Mouse (Mus musculus): ENCODE data around the gene Dnaic2. TPM values are rescaled to one million over a fixed set of nuclear protein-coding genes. Genes with fewer than 3 reads are reported as not detected.
A peak's percentile ranks its signal among the peaks of the same experiment; 100 is the strongest.

The Dnaic2 gene
- polyA plus RNA-seq, 1 experiment from 2014 or later = 0.62 TPM

DNA sequence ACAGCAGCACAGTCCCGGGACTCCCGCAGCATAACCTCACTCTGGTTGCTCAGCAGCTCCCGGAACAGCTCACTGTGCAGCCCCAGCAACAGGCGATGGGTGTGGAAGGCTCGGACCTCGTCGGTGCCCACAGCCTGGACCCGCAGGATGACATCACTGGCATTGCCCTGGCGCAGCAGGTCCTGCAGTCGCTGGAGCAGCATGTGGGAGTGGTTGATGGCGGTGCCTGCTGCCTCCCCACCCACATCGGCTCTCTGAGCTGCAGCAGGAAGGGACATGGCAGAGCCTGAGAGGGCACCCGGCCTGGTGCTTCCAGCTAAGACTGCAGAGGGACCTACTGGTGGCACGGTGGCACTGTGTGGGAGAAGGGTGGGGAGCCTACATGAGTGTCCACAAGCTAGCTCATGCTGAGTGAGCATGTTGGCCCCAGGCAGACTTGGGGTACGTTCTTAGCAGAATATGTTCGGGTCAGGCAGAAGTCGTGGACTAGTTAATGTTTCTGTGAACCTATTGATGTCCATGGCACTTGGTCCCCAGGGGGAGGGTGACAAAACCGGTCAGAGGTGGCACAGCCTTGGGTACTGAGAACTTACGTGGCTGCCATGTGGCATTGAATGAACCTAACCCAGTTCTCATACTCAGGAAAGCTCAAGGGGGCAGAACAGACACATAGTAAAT is 66.8 kb downstream of the Dnaic2 start:
- 65% methylated on average over 19 of the region's 19 CpGs for WGBS
- H3K9ac ChIP-seq = no peak overlapping the region
- no peak overlapping the region for H3K4me2 ChIP-seq
- no peak overlapping the region for H3K4me3 ChIP-seq (replicated peaks)
- H3K27ac ChIP-seq = no peak overlapping the region
- H3K36me3 ChIP-seq = no peaks in the 10 kb centered on the region
- H3K9me3 ChIP-seq = no peaks in the 10 kb centered on the region
- peaks cover 51% of the 10 kb centered on the region for H3K27me3 ChIP-seq (replicated peaks)
- ATAC-seq (ENCODE audit: insufficient read depth, low FRiP score, low read depth) = no peak
- peaks cover 27% of the 10 kb centered on the region for H3K4me1 ChIP-seq

DNA sequence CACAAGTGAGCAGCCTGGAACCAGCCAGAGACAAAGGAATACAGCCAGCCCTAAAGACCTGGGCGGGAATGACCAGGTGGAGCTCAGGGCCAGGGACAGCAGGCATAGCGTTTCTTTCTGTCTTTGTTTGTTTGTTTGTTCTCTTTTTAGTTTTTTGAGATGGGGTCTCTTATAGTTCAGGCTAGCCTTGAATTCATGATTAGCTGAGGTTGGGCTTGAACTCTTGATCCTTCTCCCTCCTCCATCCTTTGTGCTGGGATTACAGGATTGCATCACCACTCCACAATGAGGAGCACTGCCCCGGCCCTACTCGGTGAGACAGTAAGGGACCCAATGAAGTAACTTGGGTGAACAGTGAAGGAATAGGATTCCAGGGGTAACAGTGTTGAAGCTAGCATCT is 67.5 kb downstream of the Dnaic2 start:
- Histone ChIP-seq H3K36me3 (no peaks in the 10 kb centered on the region), H3K4me2 (no peak overlapping the region), H3K27ac (no peak overlapping the region), H3K4me3 (replicated peaks) (no peak overlapping the region), H3K9ac (no peak overlapping the region), H3K9me3 (no peaks in the 10 kb centered on the region), H3K4me1 (peaks cover 21% of the 10 kb centered on the region), H3K27me3 (replicated peaks) (peaks cover 44% of the 10 kb centered on the region)
- WGBS = 59% methylated on average over 4 of the region's 4 CpGs
- ATAC-seq (ENCODE audit: insufficient read depth, low FRiP score, low read depth) = no peak

- ATAC-seq (ENCODE audit: insufficient read depth, low FRiP score, low read depth) = peak; percentile 75
- H3K27ac ChIP-seq = 0 out of 2 replicates have a peak overlapping the region, but pooled peaks have one; percentile 2
Observed at GRCm38 (mm10) chr11:114795231-114795746, 68.1 kb downstream of the Dnaic2 start.

GRCm38 (mm10) chr11:114795848-114796322 is 68.7 kb downstream of the Dnaic2 start, which contains the start of gene Btbd17:
Btbd17 (minus strand) TSS chr11:114795945.
- WGBS = 14% methylated on average over 4 of the region's 4 CpGs
- peaks cover 32% of the 10 kb centered on the region for H3K27me3 ChIP-seq (replicated peaks)
- H3K9ac ChIP-seq = no peak within 1 kb of the TSS
- H3K4me3 ChIP-seq (replicated peaks) = peak within 1 kb of the TSS; percentile 32
- no peak for ATAC-seq (ENCODE audit: insufficient read depth, low FRiP score, low read depth)
- no peaks in the 10 kb centered on the region for H3K36me3 ChIP-seq
- peak within 1 kb of the TSS; percentile 51 for H3K4me2 ChIP-seq
- 0 out of 2 replicates have a peak within 1 kb of the TSS, but pooled peaks have one; percentile 2 for H3K27ac ChIP-seq
- no peaks in the 10 kb centered on the region for H3K9me3 ChIP-seq
- H3K4me1 ChIP-seq = peaks cover 21% of the 10 kb centered on the region

More at GRCm38 (mm10) chr11:114795231-114795746, 68.1 kb downstream of the Dnaic2 start:
- Histone ChIP-seq H3K4me3 (replicated peaks) (peak overlapping the region; percentile 32), H3K4me1 (peaks cover 21% of the 10 kb centered on the region), H3K9me3 (no peaks in the 10 kb centered on the region), H3K27me3 (replicated peaks) (peaks cover 38% of the 10 kb centered on the region), H3K36me3 (no peaks in the 10 kb centered on the region), H3K9ac (no peak overlapping the region), H3K4me2 (peak overlapping the region; percentile 51)
- WGBS = 2% methylated on average over 7 of the region's 7 CpGs

GRCm38 (mm10) chr11:114797176-114797575 is 70.0 kb downstream of the Dnaic2 start:
- H3K4me1 ChIP-seq = peaks cover 12% of the 10 kb centered on the region
- no peak overlapping the region for H3K4me3 ChIP-seq (replicated peaks)
- H3K36me3 ChIP-seq = no peaks in the 10 kb centered on the region
- no peak for ATAC-seq (ENCODE audit: insufficient read depth, low FRiP score, low read depth)
- H3K9ac ChIP-seq = no peak overlapping the region
- WGBS = 90% methylated on average over 7 of the region's 7 CpGs
- no peak overlapping the region for H3K27ac ChIP-seq
- H3K4me2 ChIP-seq = no peak overlapping the region
- H3K27me3 ChIP-seq (replicated peaks) = peaks cover 19% of the 10 kb centered on the region
- H3K9me3 ChIP-seq = no peaks in the 10 kb centered on the region

- WGBS = 79% methylated on average over 3 of the region's 3 CpGs
- Histone ChIP-seq H3K27me3 (replicated peaks) (peaks cover 11% of the 10 kb centered on the region), H3K4me3 (replicated peaks) (no peak overlapping the region), H3K4me1 (peaks cover 9% of the 10 kb centered on the region; the same call in 1 of the 2 replicates), H3K9me3 (no peaks in the 10 kb centered on the region), H3K9ac (no peak overlapping the region), H3K4me2 (no peak overlapping the region), H3K36me3 (no peaks in the 10 kb centered on the region), H3K27ac (no peak overlapping the region)
- no peak for ATAC-seq (ENCODE audit: insufficient read depth, low FRiP score, low read depth)
Observed at GRCm38 (mm10) chr11:114797981-114798380, 70.8 kb downstream of the Dnaic2 start.

- 89% methylated on average over 3 of the region's 3 CpGs for WGBS
Observed at GRCm38 (mm10) chr11:114798624-114799023, 71.4 kb downstream of the Dnaic2 start, which contains the start of gene Gpr142. Gpr142 (plus strand) TSS chr11:114798924.

DNA sequence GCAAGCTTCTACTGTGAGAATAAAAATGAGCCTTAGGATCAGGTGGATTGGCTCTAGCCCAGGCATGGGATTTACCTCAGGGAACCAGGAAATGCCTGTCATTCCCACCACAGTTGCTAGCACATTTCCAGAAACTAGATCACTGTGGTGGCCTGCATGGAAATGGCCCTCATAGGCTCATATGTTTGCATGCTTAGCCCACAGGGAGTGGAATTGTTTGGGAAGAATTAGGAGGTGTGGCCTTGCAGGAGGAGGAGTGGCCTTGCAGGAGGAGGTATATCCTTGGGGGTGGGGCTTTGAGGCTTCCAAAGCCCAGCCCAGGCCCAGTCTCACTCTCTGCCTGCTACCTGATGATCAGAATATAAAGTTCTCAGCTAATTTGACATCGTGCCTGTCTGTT is 74.7 kb downstream of the Dnaic2 start:
- no peak overlapping the region for H3K4me3 ChIP-seq (replicated peaks)
- no peak for ATAC-seq (ENCODE audit: insufficient read depth, low FRiP score, low read depth)
- H3K9me3 ChIP-seq = no peaks in the 10 kb centered on the region
- H3K27ac ChIP-seq = no peak overlapping the region
- no peaks in the 10 kb centered on the region for H3K27me3 ChIP-seq (replicated peaks)
- H3K4me2 ChIP-seq = no peak overlapping the region
- no peaks in the 10 kb centered on the region for H3K4me1 ChIP-seq
- H3K9ac ChIP-seq = no peak overlapping the region
- WGBS = 82% methylated on average over 1 of the region's 1 CpGs
- no peaks in the 10 kb centered on the region for H3K36me3 ChIP-seq

More at GRCm38 (mm10) chr11:114798624-114799023, 71.4 kb downstream of the Dnaic2 start, which contains the start of gene Gpr142:
- H3K9me3 ChIP-seq = no peaks in the 10 kb centered on the region
- no peak within 1 kb of the TSS for H3K4me3 ChIP-seq (replicated peaks)
- H3K36me3 ChIP-seq = no peaks in the 10 kb centered on the region
- peaks cover 9% of the 10 kb centered on the region; the same call in 1 of the 2 replicates for H3K4me1 ChIP-seq
- no peak for ATAC-seq (ENCODE audit: insufficient read depth, low FRiP score, low read depth)
- H3K9ac ChIP-seq = no peak within 1 kb of the TSS
- no peak within 1 kb of the TSS for H3K4me2 ChIP-seq
- H3K27ac ChIP-seq = no peak within 1 kb of the TSS
- peaks cover 6% of the 10 kb centered on the region for H3K27me3 ChIP-seq (replicated peaks)

DNA sequence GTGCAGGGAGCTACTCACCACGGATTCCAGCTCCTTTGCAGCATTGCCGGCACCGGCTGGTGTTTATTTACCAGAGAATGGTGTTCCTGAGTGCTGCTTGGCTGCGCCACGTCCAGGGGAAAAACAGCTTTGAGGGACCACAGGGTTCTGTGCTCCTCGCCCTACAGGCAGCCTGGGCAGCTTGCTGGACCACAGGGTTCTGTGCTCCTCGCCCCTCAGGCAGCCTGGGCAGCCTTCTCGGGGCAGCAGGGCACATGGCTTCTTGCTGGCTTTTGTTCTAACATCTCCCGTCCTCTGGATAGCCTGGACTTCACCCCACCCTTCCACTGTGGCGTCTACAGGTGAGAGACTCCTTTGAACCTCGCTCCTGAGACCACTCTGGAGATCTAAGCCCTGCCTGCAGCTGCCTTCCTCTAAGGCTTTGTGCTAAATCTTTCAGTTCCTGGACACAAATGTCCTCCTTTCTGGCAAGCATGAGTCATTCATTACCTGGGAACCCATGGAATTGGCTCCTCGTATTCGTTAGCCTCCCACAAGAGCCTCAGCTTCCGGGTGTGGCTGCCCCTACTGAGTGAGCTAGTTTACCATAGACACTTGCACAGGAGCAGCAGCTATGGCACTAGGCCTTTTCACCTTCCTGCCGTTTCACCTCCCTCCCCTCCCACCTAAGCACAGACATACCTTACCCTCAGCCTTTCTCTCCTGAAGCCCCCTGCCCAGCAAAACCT is 75.5 kb downstream of the Dnaic2 start:
- Histone ChIP-seq H3K27me3 (replicated peaks) (no peaks in the 10 kb centered on the region), H3K4me2 (no peak overlapping the region), H3K36me3 (no peaks in the 10 kb centered on the region), H3K4me3 (replicated peaks) (no peak overlapping the region), H3K9me3 (no peaks in the 10 kb centered on the region), H3K27ac (no peak overlapping the region), H3K9ac (no peak overlapping the region), H3K4me1 (peaks cover 7% of the 10 kb centered on the region)
- no peak for ATAC-seq (ENCODE audit: insufficient read depth, low FRiP score, low read depth)
- WGBS = 44% methylated on average over 15 of the region's 15 CpGs

DNA sequence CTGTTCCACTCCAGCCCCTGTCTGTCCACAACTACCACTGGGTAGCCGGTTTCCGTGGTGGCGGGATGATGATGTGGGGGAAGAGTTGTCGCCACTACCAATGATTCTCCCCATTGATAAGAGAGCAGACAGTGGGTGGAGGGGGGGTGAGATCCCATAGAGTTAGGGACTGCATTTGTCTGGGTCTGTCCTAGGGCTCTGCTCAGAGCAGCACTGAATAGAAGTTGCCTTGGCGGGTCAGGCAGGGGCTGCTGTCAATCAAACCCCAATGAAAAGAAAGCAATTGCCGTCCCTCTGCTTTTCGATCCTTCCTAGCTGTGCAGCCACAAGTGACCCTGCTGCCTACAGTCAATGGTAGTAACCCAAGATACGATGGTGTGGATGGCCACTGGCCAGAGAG is 76.8 kb downstream of the Dnaic2 start:
- H3K9ac ChIP-seq = no peak overlapping the region
- no peak overlapping the region for H3K4me3 ChIP-seq (replicated peaks)
- no peak overlapping the region for H3K4me2 ChIP-seq
- no peaks in the 10 kb centered on the region for H3K9me3 ChIP-seq
- WGBS = 58% methylated on average over 8 of the region's 8 CpGs
- no peak overlapping the region for H3K27ac ChIP-seq
- no peaks in the 10 kb centered on the region for H3K36me3 ChIP-seq
- peaks cover 7% of the 10 kb centered on the region for H3K4me1 ChIP-seq
- H3K27me3 ChIP-seq (replicated peaks) = no peaks in the 10 kb centered on the region
- no peak for ATAC-seq (ENCODE audit: insufficient read depth, low FRiP score, low read depth)

- Histone ChIP-seq H3K4me3 (replicated peaks) (no peak overlapping the region), H3K27ac (no peak overlapping the region), H3K27me3 (replicated peaks) (no peaks in the 10 kb centered on the region), H3K36me3 (no peaks in the 10 kb centered on the region), H3K4me1 (peaks cover 7% of the 10 kb centered on the region), H3K9me3 (no peaks in the 10 kb centered on the region), H3K9ac (no peak overlapping the region), H3K4me2 (no peak overlapping the region)
- no peak for ATAC-seq (ENCODE audit: insufficient read depth, low FRiP score, low read depth)
- 57% methylated on average over 2 of the region's 2 CpGs for WGBS
Observed at GRCm38 (mm10) chr11:114807025-114807424, 79.8 kb downstream of the Dnaic2 start.

All from stomach, embryonic 15.5 days (tissue).